Mouse (Mus musculus): ENCODE data around the gene Lenep.
A peak's percentile ranks its signal among the peaks of the same experiment; 100 is the strongest.

Gene Lenep

GRCm38 (mm10) chr3:89419981-89420380 is 17.4 kb upstream of the Lenep start:
- no peak for DNase-seq (ENCODE audit: low spot score in 2 of 2)

- DNase-seq (ENCODE audit: low spot score in 2 of 2) = no peak
Observed at GRCm38 (mm10) chr3:89419571-89419970, 17.0 kb upstream of the Lenep start.

DNA sequence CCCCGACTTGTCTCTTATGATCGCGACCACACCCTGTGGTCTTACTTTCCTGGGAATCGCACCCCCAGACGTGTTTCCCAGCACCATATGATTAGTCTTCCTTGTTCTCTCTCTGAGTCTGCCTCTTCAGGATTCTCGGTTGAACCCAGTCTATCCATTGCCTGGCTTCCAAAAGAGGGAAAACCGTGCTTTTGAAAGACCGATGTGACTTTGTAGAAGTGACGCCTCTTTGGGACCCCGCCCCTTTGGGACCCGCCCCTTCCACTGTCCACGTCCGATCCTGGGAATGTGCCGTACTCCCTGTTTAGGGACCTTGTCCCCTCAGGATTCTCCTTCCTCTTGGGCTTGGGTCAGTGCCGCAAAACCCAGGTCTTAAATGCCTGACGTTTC is 16.3 kb upstream of the Lenep start:
- no peak for DNase-seq (ENCODE audit: low spot score in 2 of 2)

DNA sequence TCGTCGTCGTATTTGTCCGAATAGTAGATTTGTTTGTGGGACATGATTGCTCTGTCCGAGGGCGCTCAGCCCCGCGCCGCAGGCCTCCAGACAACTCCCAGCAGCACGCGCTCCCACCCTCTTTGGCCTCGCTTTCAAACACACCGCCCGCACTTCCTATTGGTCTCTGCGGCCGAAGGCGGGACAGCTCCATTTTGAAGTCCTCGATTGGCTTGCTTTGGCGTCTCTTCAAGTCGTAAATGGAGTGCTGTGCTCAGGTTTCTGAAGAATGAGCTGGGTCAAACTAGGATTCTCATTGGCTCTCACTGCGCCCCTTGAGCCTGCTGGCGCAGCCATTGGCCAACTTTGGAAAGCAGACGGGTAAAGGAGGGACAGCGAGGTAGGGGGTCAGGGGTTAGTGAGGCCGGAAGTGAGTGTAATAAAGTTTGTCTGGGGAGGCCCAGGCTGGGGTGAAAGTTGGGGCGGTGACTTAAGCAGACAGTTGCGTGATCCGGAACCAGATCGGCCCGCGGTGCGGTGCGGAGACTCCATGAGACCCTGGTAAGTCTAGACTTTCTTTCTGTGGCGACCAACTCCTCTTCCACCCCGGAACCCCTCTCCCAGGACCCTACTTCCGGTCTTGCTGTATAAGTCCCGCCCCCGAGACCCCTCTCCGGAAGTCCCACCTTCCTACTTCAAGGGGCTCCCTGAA is 15.7 kb upstream of the Lenep start, which contains the start of the genes Cks1b and Shc1:
Gene Cks1b, minus strand, starts transcription at position 214 of the 691 bp plus-strand sequence.
Gene Shc1, plus strand, starts transcription at position 274 of the 691 bp plus-strand sequence.
- peak; percentile 93 for DNase-seq (ENCODE audit: low spot score in 2 of 2)

DNA sequence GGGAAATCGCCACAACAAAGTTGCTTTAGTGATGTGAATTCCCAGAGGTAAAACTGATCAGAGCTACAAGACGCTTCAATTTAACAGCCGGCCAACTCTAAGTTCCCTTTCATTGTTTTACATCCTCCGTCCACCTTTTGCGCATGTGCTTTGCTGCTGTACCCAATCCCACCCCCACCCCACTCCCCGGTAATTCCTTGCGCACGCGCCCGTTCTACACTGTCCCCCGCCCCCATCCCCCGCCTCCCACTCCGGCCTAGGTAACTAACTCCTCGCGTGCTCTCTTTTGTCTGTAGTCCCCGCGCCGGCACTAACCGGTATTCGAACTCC is 15.2 kb upstream of the Lenep start:
- no peak for DNase-seq (ENCODE audit: low spot score in 2 of 2)

DNA sequence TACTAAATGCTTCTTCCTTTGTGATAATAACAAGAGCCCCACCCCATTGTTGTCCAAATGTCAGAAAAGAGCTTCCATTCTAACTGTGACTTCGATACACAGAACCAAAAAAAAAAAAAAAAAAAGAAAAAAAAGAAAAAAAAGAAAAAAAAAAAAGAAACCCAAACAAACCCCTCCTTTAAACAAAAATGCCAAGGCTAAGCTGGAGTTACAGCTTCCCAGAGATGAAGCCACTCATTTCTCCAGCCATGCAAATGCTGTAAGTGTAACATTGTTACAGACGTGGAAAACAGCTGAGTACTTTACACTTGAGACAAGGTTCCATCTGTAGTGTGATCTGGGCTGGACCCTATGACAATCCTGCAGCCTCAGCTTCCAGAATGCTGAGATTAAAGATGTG is 14.5 kb upstream of the Lenep start:
- no peak for DNase-seq (ENCODE audit: low spot score in 2 of 2)

DNA sequence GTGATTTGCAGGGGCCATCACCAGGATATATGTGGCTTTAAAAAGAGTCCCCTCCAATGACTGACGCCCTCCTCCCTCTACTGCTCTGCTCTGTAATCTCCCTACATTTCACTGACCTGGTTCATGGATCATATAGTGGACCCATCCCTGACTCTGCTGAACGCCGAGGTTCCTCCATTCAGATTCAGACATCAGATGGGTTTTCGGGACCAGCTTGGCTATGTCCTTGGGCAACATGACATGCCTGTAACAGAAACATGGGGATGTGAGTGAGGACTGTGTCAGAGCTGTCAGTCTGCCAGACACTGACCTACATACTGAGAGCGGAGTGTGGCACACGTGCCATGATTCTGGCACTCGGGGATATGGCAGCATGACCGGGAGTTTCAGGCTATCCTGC is 13.6 kb upstream of the Lenep start:
- DNase-seq (ENCODE audit: low spot score in 2 of 2) = no peak

DNA sequence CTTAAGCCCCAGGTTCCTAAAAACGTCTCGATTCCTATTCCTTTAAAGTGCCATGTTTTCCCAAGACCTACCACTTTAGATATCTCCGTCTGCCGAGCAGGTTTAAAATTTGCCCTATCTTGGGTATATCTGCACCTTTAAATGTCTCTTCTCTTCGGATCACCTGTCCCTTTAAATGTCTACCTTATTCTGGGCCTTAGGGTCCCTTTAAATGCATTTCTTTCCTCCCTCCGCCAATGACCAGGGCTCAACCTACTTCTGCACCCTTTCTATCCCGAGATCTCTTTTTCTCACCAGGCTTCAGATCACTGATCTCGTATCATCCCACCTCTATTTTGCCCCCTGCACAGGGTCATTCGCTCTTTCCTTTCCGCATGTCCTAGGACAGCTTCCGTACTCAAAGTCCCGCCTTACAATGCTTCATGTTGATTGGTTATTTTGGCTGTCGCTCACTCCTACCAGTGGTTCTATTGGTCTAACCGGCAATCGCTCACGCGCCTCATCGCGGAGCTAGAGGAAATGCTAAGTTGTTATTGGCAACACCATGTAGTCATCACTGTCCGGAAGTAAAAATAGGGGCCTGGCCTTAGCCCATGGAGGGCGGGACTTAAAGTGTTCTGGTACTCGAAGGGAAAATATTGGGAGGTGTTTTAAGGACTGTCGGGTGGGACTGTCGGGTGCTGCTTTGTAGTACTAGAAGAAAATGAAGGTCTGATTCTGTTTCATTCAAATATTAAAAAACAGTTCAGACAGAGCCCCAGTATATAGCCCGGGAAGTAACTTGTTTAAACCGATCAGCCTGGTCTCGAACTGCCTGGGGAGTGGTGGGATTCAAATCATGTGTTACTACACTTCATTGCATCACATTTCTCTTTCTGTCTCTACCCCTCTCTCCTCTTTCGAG is 9.1 kb upstream of the Lenep start, which contains the start of gene Flad1:
Gene Flad1, minus strand, starts transcription at position 381 of the 904 bp plus-strand sequence.
- DNase-seq (ENCODE audit: low spot score in 2 of 2) = peak; percentile 100

- DNase-seq (ENCODE audit: low spot score in 2 of 2) = no peak
Observed at GRCm38 (mm10) chr3:89410864-89411263, 8.3 kb upstream of the Lenep start.

DNA sequence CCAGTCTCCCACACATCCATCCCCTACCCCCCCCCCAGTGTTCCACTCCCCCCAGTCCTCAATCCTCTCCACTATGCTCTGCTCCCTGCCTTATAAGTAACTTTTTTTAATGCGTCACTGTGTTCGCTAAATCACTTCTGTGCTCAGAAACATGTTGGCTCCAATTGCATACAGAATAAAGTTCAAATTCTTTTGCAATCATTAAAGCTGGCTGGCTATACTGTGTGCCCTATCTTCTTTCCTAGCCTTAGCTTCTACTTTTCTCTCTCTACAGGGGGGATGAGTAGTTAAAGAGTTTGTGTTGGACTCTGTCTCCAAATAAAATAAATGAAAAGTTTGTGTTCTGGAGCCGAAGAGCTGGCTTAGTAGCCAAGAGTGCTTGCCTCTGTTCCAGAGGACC is 7.1 kb upstream of the Lenep start:
- no peak for DNase-seq (ENCODE audit: low spot score in 2 of 2)

- no peak for DNase-seq (ENCODE audit: low spot score in 2 of 2)
Observed at GRCm38 (mm10) chr3:89408448-89408847, 5.9 kb upstream of the Lenep start.

DNA sequence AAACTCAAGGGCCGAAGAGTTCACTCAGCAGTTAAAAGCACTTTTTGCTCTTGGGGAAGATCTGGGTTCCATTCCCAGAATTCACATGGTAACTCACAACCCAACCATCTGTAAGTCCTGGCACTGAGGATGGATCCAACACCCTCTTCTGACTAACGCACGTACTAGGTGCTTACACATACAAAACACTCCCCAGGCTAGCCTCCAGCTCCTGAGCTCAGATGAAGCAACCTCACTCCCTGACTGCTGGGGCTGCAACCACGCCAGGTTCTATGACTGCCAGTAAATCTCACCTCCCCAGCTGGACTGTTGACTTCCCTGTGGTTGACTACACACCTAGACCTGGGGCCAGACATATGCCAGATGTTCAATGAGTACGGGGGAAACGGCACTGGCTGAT is 4.3 kb upstream of the Lenep start:
- DNase-seq (ENCODE audit: low spot score in 2 of 2) = no peak

DNA sequence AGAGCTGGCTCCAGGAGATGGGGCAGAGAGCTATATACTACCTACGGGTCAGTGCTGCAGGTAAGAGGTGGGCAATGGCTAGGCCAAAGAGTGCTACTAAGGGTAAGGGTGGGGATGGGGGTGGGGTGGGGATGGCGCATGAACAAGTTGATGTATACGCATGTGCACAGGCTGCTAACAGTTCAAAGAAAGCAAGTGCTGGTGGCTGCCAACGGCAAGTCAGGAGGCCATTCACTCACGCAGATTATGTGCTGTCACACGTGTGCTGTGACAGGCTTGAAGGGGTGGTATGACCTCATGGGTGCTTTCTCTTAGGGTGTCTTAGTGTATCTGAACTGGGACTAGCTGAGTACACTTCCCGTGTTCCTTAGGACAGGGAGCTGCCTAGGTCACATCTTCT is 1.3 kb downstream of the Lenep start:
- DNase-seq (ENCODE audit: low spot score in 2 of 2) = no peak

GRCm38 (mm10) chr3:89396654-89397005 is 6.0 kb downstream of the Lenep start:
- DNase-seq (ENCODE audit: low spot score in 2 of 2) = no peak

DNA sequence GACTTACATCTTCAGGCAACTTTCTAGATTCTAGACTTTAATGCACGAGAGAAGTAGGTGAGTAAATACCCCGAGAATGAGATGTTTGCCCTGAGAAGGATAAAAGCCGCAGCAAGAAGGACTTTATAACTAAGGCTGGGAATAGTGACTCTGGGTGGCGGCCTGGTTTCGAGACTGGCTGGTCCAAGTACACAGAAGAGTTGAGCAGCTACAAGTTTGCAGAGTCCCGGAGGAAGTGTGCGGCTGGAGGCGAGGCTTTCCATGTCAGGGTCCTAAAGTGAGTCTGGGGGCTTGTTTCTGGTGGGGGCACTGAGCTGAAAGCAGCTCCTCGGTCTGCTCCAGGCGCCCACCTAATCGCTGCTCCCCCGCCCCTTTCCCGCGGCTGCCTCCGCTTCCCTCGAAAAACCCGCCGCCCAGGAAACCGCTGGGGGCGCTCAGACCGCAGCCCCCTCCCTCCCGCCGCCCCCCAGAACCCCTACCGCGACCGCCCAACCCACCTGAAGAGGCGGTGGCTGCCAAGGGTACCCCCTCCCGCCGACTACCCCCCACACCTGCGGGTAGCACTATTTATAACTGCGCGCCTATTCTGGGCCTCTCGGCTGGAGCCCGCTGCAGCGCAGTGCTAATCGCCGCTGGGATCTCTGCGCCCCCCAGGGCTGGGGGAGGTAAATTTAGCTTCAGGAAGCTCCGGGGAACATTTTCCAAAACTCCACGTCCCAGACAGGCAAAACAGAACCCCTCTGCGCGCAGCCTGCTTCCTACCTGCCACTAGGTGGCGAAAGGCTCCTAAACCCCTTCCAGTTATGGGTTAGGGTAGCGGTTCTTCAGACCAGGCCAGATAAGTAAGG is 6.6 kb downstream of the Lenep start:
- peak; percentile 48 to 64 for DNase-seq (ENCODE audit: low spot score in 2 of 2)

- no peak for DNase-seq (ENCODE audit: low spot score in 2 of 2)
Observed at GRCm38 (mm10) chr3:89395419-89395805, 7.2 kb downstream of the Lenep start.

DNA sequence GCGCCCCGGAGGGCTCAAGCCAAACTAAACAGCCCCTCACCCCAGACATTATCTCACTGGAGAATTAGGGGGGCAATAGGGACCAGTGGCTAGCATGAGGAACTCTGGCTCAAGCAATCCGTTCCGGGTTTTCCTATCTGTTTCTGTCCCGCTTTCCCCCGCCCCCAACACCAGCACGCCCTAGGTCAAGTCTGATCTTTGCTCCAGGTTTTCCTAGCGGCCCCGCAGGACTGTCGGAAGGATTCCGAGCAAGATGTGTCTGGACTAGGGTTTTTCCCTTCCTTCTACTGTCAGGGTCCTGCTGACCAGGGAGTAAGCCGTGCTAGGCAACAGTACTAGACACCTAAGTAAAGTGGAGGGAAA is 7.7 kb downstream of the Lenep start:
- peak in 1 of 2 experiments; percentile 55 for DNase-seq (ENCODE audit: low spot score in 2 of 2)

GRCm38 (mm10) chr3:89394006-89394893 is 8.3 kb downstream of the Lenep start, which contains the start of gene Zbtb7b:
Gene Zbtb7b (minus strand): TSS chr3:89394776.
- peak; percentile 44 to 51 for DNase-seq (ENCODE audit: low spot score in 2 of 2)

DNA sequence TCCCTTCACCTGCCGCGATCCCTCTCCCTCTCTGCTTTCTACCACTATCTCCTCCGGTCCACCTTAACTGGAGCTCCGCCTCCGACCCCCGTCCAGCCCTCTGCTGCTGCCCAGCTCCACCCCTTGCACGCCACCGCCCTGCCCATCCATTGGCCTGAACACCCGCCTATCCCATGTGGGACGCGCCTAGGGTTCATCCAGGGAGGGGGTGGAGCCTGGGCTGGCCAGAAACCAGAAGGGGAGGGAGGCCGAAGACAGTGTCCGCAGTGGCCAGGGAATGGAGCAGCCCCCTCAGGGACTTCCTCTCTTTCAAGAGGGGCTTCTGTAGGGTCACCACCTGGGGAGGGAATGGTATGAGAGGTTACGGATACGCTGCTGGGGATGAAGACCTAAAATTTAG is 9.0 kb downstream of the Lenep start:
- peak; percentile 94 to 95 for DNase-seq (ENCODE audit: low spot score in 2 of 2)

- no peak for DNase-seq (ENCODE audit: low spot score in 2 of 2)
Observed at GRCm38 (mm10) chr3:89392871-89393311, 9.7 kb downstream of the Lenep start.
